Mouse (Mus musculus): Measurements from ENCODE around the gene Lyrm4.

DNA sequence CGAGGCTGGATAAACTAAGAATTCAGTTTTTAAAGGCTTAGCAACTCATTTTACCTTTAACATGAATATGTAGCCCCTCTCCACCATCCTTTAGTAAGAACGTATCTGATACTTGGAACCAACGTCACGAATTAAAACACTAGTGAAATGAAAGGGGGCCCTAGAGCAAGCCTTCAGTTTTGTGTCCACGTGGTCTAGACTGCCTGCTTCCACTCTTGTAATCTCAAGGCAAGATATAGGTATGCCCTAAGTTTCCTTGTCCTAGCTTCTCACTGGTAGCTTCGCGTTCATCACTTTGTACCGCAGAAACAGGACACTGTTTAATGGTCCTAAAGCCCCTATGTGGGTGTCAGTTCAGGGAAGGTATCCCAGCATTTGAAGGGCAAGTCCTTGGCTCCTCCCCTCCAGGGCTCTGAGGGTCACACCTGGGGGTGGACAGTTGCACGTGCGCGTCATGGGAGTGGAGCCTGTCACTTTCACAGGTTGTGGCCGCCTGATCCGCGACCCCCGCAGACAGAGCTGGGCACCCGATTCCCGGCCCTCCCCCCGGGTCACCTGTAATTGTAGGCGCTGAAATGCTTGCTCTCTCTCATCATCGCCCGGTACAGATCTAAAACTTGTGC, 695 bp downstream of the Lyrm4 start:
- TF ChIP-seq CTCF (conservative IDR thresholded peaks at IDR 0.05 in 1 of 2, IDR thresholded peaks at IDR 0.05 in 1 of 2; ENCODE audit: low read depth in 2 of 2, low read length in 2 of 2) (no peak), POLR2AphosphoS2 (IDR thresholded peaks at IDR 0.05; ENCODE audit: low read depth, low read length) (no peak), ZNF384 (IDR thresholded peaks at IDR 0.05; ENCODE audit: low read depth, low read length) (no peak), HCFC1 (IDR thresholded peaks at IDR 0.05; ENCODE audit: low read depth, low read length) (no peak), NELFE (IDR thresholded peaks at IDR 0.05; ENCODE audit: low read depth, low read length) (no peak), NRF1 (IDR thresholded peaks at IDR 0.05; ENCODE audit: low read depth, low read length) (no peak), POLR2A (IDR thresholded peaks at IDR 0.05; ENCODE audit: low read depth, low read length) (no peak), TCF12 (IDR thresholded peaks at IDR 0.05; ENCODE audit: low read depth, low read length) (no peak), MAFK (IDR thresholded peaks at IDR 0.05; ENCODE audit: insufficient replicate concordance, low read length) (no peak), ELF1 (IDR thresholded peaks at IDR 0.05; ENCODE audit: low read depth, low read length) (no peak)
